Mouse (Mus musculus) cerebellum, adult 9-10 months (tissue): ENCODE results near the gene Zmynd15.

Experiments
- DNase-seq: peaks from one replicate; pipeline ENCODE4 v3.0.0; 2022

Gene Zmynd15

GRCm38 (mm10) chr11:70509753-70510564, 50.7 kb downstream of the Zmynd15 start:
- DNase-seq = peak; percentile 61

GRCm38 (mm10) chr11:70511242-70511641, 52.0 kb downstream of the Zmynd15 start:
- DNase-seq = no peak

GRCm38 (mm10) chr11:70511825-70512224, 52.6 kb downstream of the Zmynd15 start:
- no peak for DNase-seq

- no peak for DNase-seq
Measured at GRCm38 (mm10) chr11:70512709-70513342, 53.6 kb downstream of the Zmynd15 start.

- no peak for DNase-seq
Measured at GRCm38 (mm10) chr11:70513520-70513919, 54.3 kb downstream of the Zmynd15 start.

- DNase-seq = no peak
Measured at GRCm38 (mm10) chr11:70514288-70514687, 55.1 kb downstream of the Zmynd15 start, which contains the start of gene Vmo1. Gene Vmo1 (minus strand): TSS chr11:70514616.
